Mouse (Mus musculus) frontal cortex, postnatal 36 days (tissue): ENCODE measurements around the gene Akt2.
A peak's percentile ranks its signal among the peaks of the same experiment; 100 is the strongest.
"Not testable (repeated sequence)": the region's sequence is repeated elsewhere in the genome, so short reads cannot be mapped to it uniquely, and the experiment has no call there.

Source experiments
- DNase-seq, 2 experiments: peaks; one replicate each; pipeline ENCODE4 v3.0.0; 2022; ENCODE audit warnings: low spot score in 2 of 2

Akt2 gene

GRCm38 (mm10) chr7:27613751-27614499 is 22.6 kb downstream of the Akt2 start:
- DNase-seq = peak in 1 of 2 experiments; percentile 73

GRCm38 (mm10) chr7:27621028-27621427 is 29.7 kb downstream of the Akt2 start:
- DNase-seq = no peak

GRCm38 (mm10) chr7:27622234-27622633 is 30.9 kb downstream of the Akt2 start:
- no peak for DNase-seq

- DNase-seq = no peak
Observed at GRCm38 (mm10) chr7:27624967-27625366, 33.6 kb downstream of the Akt2 start.

- DNase-seq = no peak
Observed at GRCm38 (mm10) chr7:27627707-27628106, 36.4 kb downstream of the Akt2 start.

- DNase-seq = no peak
Observed at GRCm38 (mm10) chr7:27628190-27628589, 36.8 kb downstream of the Akt2 start.

- not testable (repeated sequence) for DNase-seq
Observed at GRCm38 (mm10) chr7:27628816-27629215, 37.5 kb downstream of the Akt2 start.

- DNase-seq = no peak
Observed at GRCm38 (mm10) chr7:27631439-27631838, 40.1 kb downstream of the Akt2 start.

- no peak for DNase-seq
Observed at GRCm38 (mm10) chr7:27633166-27633565, 41.8 kb downstream of the Akt2 start.

GRCm38 (mm10) chr7:27634691-27635090 is 43.3 kb downstream of the Akt2 start:
- DNase-seq = no peak

GRCm38 (mm10) chr7:27635094-27635493 is 43.7 kb downstream of the Akt2 start:
- not testable (repeated sequence) for DNase-seq

- DNase-seq = no peak
Observed at GRCm38 (mm10) chr7:27644471-27644870, 53.1 kb downstream of the Akt2 start.

GRCm38 (mm10) chr7:27646516-27646915 is 55.2 kb downstream of the Akt2 start:
- DNase-seq = no peak

GRCm38 (mm10) chr7:27647281-27648002 is 56.1 kb downstream of the Akt2 start:
- no peak for DNase-seq

GRCm38 (mm10) chr7:27649723-27650122 is 58.4 kb downstream of the Akt2 start:
- no peak for DNase-seq

- DNase-seq = peak; percentile 70 to 86
Observed at GRCm38 (mm10) chr7:27650949-27651348, 59.6 kb downstream of the Akt2 start.

GRCm38 (mm10) chr7:27653681-27654437 is 62.5 kb downstream of the Akt2 start, which contains the start of gene Ttc9b:
Ttc9b (plus strand) TSS chr7:27653915.
- peak; percentile 85 to 86 for DNase-seq

- peak; percentile 65 to 82 for DNase-seq
Observed at GRCm38 (mm10) chr7:27654607-27655276, 63.4 kb downstream of the Akt2 start.

GRCm38 (mm10) chr7:27655545-27655944 is 64.2 kb downstream of the Akt2 start:
- DNase-seq = peak; percentile 61 to 69

GRCm38 (mm10) chr7:27656600-27656999 is 65.2 kb downstream of the Akt2 start:
- DNase-seq = no peak

- DNase-seq = peak; percentile 30 to 40
Observed at GRCm38 (mm10) chr7:27657824-27658395, 66.6 kb downstream of the Akt2 start.
